Mouse (Mus musculus) cerebellum, postnatal 10 days (tissue): ENCODE results near the gene Nfib.
A peak's percentile ranks its signal among the peaks of the same experiment; 100 is the strongest.

Source experiments
- DNase-seq, 2 experiments: peaks; one replicate each; pipeline ENCODE4 v3.0.0; 2021; ENCODE audit warnings: mixed read lengths in 2 of 2

The Nfib gene

DNA sequence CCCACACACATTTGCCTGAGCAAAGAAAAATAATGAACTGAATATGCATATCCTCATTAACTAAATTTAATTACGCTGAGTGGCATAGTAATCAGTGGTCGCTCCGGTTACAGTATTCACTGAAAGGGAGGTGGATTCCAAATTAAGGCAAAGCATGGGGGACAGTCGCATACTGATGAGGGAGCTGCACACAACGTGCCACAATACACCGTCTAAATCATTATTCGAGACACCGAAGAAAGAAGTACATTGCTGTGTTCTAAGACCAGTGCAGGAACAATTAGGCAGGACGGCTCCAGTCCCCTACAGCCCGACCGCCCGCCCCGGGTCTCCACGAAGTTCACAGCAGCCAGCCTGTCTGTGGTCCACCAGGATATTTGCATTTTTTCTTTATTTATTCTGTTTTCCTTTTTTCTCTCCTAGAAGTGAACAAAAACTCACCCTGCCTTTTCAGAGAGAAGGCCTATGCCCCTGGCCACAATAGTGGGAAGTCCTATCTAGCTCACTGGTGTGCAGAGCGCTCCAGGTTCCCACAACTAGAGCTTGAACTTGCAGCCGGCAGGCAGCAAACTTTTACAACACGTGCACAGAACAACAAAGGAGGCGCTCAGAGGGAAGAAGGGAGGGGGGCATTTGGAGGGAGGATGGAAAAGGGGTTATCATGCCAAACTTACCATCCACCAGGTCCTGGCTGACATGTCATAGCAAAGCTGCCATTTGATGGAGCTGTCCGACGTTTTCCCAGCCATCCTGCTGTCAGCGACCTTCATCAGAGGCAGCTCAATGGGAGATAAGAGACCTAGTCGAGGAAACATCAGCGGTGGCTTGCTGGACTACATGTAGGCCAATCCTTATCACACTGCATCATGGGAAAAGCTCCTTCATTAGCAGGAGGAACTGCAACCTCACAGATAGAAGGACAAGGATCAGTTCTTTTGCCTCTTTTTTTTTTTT, at the start of gene Nfib:
Gene Nfib (minus strand): TSS at position 910 of the 954 bp plus-strand sequence.
- peak; percentile 60 to 62 for DNase-seq

DNA sequence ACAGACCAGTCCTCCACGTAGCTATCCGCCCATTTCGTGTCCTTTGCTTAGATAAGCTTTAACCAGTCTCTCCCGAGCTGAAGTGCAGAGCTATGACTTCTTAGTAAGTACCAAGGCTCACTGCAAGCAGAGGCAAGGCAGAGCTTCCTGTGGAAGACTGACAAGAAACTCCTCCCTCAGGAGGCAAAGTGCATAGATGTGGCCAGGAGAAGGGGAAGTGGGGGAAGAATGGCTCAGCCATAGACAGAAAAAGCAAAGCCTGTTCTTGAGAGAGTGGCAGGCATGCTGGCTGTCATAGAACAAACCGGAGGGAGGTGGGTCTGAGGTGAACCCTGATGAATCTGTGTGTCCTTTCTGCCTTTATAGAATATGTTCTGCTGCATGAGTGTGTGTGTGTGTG, 30.2 kb upstream of the Nfib start:
- DNase-seq, result no peak

DNA sequence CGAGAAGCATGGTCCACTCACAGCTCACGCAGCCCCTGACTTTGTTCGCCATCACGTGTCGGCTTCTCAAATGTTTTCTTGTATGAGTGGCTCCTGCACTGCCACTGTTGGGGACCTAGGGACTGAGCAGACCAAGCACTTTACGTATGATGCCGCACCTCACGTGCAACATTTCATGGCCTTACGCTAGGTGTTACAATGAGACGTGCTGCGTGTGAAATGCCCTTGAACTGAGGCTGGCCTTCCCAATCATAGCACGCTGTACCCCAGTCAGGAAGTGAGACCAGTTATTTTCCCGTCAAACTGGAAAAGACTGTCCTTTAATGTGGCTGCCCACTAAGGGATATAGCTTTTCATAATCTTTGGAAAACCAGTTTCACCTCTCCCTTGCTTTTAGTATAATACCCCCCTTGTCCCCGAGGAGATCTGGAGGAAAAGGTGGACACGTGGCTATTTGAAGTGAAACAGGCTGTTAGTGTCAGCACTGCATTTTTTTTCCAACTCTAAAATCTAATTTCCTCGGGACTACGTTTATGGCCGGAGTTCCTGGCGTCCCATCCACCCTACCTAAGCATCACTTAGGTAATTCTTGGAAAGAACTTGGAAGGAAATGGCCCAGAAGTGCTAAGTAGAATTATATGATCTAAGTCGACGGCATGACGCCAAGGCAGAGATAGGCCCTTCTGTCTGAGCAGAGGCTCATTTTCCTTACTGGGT, 29.4 kb upstream of the Nfib start:
- DNase-seq, result no peak

- DNase-seq, result no peak
These were observed 28.8 kb upstream of the Nfib start for GRCm38 (mm10) chr4:82734348-82734747.

- no peak for DNase-seq
These were observed 28.1 kb upstream of the Nfib start for GRCm38 (mm10) chr4:82733636-82734035.

- DNase-seq, result no peak
These were observed 24.8 kb upstream of the Nfib start for GRCm38 (mm10) chr4:82730248-82730887.

GRCm38 (mm10) chr4:82724058-82724457, 18.5 kb upstream of the Nfib start:
- no peak for DNase-seq

DNA sequence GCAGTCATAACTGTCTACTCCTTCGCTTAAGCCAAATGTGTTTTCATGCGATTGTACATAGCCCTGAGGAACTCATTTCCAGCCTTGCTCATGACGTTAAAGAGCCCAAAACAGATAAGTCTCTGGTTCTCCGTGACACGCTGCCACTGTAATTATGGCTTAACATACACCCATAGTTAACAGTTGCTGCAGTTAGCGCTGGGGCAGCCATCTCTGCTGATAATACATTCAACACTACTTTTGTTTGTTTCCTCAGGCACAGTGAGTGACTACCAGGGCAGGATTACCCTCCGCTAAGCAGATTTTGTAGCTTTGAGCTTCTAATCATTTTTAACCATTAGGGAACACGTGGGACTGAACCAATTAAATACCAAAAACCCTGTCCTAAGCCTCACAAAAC, 17.5 kb upstream of the Nfib start:
- DNase-seq, result no peak

DNA sequence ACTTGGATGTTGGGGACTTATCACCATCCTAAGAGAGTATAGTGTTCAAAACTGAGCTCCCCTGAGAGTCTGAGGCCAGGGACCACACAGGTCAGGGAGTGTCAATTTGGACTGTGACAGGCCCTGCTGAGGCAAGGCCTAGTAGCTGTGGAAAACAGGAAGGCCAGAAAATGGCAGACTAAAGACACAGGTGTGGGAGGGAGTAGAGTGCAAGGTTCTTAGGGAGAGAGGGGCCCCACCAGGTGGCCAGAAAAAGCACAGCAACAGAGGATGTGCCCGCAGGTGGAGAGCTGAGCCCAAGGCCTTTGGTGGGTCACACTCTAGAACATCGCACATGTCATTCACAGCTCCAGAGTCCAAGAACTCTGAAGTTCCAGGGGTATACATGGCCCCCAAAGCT, 10.3 kb upstream of the Nfib start:
- no peak for DNase-seq

- DNase-seq, result no peak
These were observed 6.2 kb upstream of the Nfib start for GRCm38 (mm10) chr4:82711611-82712295.

GRCm38 (mm10) chr4:82709666-82710065, 4.1 kb upstream of the Nfib start:
- DNase-seq, result no peak

- no peak for DNase-seq
These were observed 462 bp upstream of the Nfib start for GRCm38 (mm10) chr4:82706012-82706411.

DNA sequence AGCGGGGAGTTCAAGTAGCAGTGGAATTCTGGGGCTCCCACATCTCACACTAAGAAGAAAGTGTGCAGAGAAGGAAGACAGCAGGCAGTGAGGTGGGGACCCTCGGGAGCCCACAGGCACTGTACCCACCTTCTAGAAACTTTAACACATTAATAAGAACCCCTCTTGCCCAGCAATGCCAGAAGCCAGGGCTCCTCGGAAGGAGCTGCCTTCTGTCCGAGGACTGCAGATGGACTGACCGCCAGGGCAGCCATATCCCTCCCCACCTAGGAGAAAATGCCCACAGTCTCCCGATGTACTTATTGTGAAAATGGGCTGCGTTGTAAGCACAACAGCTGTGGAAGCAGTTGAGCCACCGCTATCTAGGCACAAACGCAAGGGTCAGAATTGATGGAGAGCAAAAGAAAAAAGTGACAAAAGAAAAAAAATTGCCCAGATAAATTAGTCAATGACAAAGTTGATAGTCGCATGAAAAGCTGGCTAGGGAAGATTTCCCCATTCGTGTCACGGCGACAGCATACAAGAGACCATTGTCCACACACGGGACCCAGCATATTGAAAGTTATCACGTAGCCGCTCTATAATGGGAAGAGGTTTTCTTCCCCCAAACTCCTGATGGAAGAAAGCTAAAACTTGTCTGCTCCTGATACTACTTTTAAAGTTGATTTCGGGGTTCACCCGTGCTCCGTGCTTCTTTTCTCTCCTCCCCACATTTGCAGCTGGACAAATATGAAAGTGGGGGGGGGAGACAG, 1.3 kb downstream of the Nfib start:
- DNase-seq, result no peak

GRCm38 (mm10) chr4:82702808-82703207, 2.7 kb downstream of the Nfib start:
- no peak for DNase-seq

GRCm38 (mm10) chr4:82699504-82699903, 6.0 kb downstream of the Nfib start:
- DNase-seq, result no peak

DNA sequence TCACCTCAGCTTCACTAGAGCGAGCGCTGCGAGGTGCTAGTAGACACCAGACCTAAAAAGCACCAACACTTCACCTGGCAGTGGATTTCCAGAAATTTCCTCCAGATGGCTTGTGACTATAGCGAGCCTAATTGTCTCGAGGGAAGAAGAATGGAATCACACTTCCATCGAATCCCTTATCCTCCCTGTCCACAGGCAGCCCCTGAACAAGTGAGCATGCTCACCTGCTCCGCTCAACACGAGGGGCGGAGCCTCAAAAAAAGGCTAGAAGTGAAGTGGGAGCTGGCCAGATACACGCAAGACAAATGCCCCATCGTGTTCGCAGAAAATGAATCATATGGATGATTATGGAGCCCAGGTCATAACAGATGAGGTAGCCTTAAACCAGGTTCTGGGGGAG, 6.9 kb downstream of the Nfib start:
- DNase-seq, result peak; percentile 67 to 68

DNA sequence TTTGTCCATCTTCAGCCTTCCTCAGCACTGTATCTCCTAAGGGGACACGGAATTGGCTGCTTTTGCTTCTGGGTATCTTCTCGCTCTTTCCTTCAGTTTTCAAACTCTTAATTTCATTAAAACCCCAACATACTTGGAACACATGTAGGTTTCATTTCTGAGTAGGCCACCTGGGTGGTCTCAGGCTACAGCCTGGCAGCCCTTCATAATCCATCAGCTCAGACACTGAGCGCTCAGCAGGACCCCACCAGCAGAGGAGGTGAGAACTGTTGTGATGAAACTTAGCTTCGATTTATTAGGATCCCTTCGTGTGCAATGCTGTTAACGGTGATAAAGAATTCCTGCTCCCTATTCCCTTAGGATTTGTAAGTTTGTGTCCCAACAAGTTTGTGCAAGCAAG, 8.4 kb downstream of the Nfib start:
- DNase-seq, result peak in 1 of 2 experiments; percentile 72

- no peak for DNase-seq
These were observed 9.6 kb downstream of the Nfib start for GRCm38 (mm10) chr4:82695760-82696501.

DNA sequence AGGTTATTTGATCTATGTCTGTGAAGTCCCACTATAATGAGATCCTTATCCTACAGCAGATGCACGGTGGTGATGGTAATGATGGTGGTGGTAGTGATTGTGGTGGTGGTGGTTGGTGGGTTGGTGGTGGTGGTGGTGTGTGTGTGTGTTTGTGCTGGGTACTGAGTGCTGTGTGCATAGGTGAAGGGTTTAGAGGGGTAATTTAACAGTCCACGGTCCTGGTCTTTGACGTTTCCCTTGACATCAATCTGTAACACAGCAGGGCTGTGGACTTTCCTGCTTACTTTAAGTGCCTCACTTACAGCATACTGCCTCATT, 13.6 kb downstream of the Nfib start:
- no peak for DNase-seq

DNA sequence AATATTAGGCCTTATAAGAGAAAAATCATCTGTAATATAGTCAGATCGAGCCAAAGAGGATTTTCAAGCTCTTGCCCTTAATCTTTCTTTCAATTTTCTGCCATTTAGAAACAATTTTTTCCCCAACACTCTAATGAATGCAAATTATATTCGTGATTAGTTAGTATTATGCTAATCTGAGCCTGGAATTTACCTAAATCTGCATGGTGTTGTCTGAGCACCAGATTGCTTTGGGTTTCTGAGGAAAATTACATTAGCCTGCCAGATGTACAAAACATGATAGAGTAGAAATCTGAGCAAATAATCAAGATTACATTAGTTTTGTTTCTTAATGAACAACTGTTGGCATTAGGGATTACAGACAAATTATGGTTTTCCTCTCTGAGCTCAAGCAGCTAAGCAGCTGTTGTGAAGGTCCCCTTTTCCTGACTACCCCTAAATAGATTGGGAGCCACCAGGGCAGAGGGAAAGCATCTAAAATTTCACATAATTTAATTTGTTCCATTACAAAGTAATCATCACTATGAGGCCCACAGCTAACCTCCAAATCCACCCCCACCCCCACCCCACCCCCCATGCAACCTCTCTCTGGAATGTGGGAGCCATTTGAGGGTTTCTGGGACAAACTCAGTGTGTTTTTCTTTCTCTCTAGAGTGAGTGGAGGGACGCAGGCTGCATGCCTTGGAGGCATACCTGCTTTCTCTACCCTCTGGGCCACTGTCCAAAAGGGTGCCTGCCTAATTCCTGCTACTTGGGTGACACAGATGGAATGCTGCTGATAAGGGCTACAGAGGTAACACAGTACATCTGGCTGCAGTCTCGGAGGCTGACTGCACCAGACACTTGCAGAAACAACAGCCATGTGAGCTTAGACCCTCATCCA, 14.2 kb downstream of the Nfib start:
- DNase-seq, result peak in 1 of 2 experiments; percentile 45
